Mouse (Mus musculus): ENCODE results near the gene Cpsf4l. TPM values are rescaled to one million over a fixed set of nuclear protein-coding genes. Genes with fewer than 3 reads are reported as not detected.

Cpsf4l gene
- polyA plus RNA-seq, 1 experiment from 2014 or later: 0.20 TPM

GRCm38 (mm10) chr11:113716132-113716531 is 6.3 kb upstream of the Cpsf4l start:
- Histone ChIP-seq H3K9ac (no peak overlapping the region), H3K36me3 (no peaks in the 10 kb centered on the region), H3K4me2 (no peak overlapping the region), H3K9me3 (replicated peaks) (no peaks in the 10 kb centered on the region), H3K27ac (no peak overlapping the region), H3K4me3 (no peak overlapping the region), H3K27me3 (replicated peaks) (peaks cover 24% of the 10 kb centered on the region; the same call in 1 of the 2 replicates), H3K4me1 (peaks cover 9% of the 10 kb centered on the region; the same call in 1 of the 2 replicates)
- no peak for ATAC-seq
- WGBS (ENCODE audit: insufficient replicate concordance): 67% methylated on average over 2 of the region's 2 CpGs

- Histone ChIP-seq H3K4me3 (no peak overlapping the region), H3K4me1 (peaks cover 9% of the 10 kb centered on the region; the same call in 1 of the 2 replicates), H3K9me3 (replicated peaks) (no peaks in the 10 kb centered on the region), H3K27ac (no peak overlapping the region), H3K9ac (no peak overlapping the region), H3K4me2 (no peak overlapping the region), H3K27me3 (replicated peaks) (peaks cover 34% of the 10 kb centered on the region), H3K36me3 (no peaks in the 10 kb centered on the region)
- ATAC-seq: peak; percentile 31
- WGBS (ENCODE audit: insufficient replicate concordance): 51% methylated on average over 7 of the region's 7 CpGs
Observed at GRCm38 (mm10) chr11:113715078-113715674, 5.4 kb upstream of the Cpsf4l start.

- H3K27ac ChIP-seq: no peak overlapping the region
- no peak overlapping the region for H3K4me3 ChIP-seq
- 74% methylated on average over 1 of the region's 1 CpGs for WGBS (ENCODE audit: insufficient replicate concordance)
- no peaks in the 10 kb centered on the region for H3K9me3 ChIP-seq (replicated peaks)
- ATAC-seq: no peak
- peaks cover 7% of the 10 kb centered on the region; the same call in 1 of the 2 replicates for H3K4me1 ChIP-seq
- no peaks in the 10 kb centered on the region for H3K36me3 ChIP-seq
- H3K9ac ChIP-seq: no peak overlapping the region
- peaks cover 47% of the 10 kb centered on the region for H3K27me3 ChIP-seq (replicated peaks)
- no peak overlapping the region for H3K4me2 ChIP-seq
Observed at GRCm38 (mm10) chr11:113711061-113711460, 1.2 kb upstream of the Cpsf4l start.

GRCm38 (mm10) chr11:113710257-113710777 is 500 bp upstream of the Cpsf4l start:
- Histone ChIP-seq H3K4me2 (no peak overlapping the region), H3K36me3 (no peaks in the 10 kb centered on the region), H3K27ac (no peak overlapping the region), H3K27me3 (replicated peaks) (peaks cover 47% of the 10 kb centered on the region), H3K4me3 (no peak overlapping the region), H3K4me1 (peaks cover 5% of the 10 kb centered on the region; the same call in 1 of the 2 replicates), H3K9me3 (replicated peaks) (no peaks in the 10 kb centered on the region), H3K9ac (no peak overlapping the region)
- no peak for ATAC-seq
- 18% methylated on average over 10 of the region's 10 CpGs for WGBS (ENCODE audit: insufficient replicate concordance)

GRCm38 (mm10) chr11:113709272-113709671 is 545 bp downstream of the Cpsf4l start:
- Histone ChIP-seq H3K27ac (no peak overlapping the region), H3K4me2 (no peak overlapping the region), H3K36me3 (no peaks in the 10 kb centered on the region), H3K9me3 (replicated peaks) (no peaks in the 10 kb centered on the region), H3K27me3 (replicated peaks) (peaks cover 47% of the 10 kb centered on the region), H3K4me3 (no peak overlapping the region), H3K9ac (no peak overlapping the region), H3K4me1 (no peaks in the 10 kb centered on the region)
- no peak for ATAC-seq
- WGBS (ENCODE audit: insufficient replicate concordance): 29% methylated on average over 15 of the region's 15 CpGs

GRCm38 (mm10) chr11:113708629-113709213 is 1.1 kb downstream of the Cpsf4l start:
- Histone ChIP-seq H3K4me1 (no peaks in the 10 kb centered on the region), H3K9me3 (replicated peaks) (no peaks in the 10 kb centered on the region), H3K4me3 (no peak overlapping the region), H3K4me2 (no peak overlapping the region), H3K27ac (no peak overlapping the region), H3K36me3 (no peaks in the 10 kb centered on the region), H3K27me3 (replicated peaks) (peaks cover 47% of the 10 kb centered on the region), H3K9ac (no peak overlapping the region)
- no peak for ATAC-seq
- 52% methylated on average over 19 of the region's 19 CpGs for WGBS (ENCODE audit: insufficient replicate concordance)

GRCm38 (mm10) chr11:113705966-113706652 is 3.7 kb downstream of the Cpsf4l start:
- peaks cover 36% of the 10 kb centered on the region for H3K27me3 ChIP-seq (replicated peaks)
- no peak overlapping the region for H3K9ac ChIP-seq
- H3K9me3 ChIP-seq (replicated peaks): no peaks in the 10 kb centered on the region
- H3K27ac ChIP-seq: no peak overlapping the region
- WGBS (ENCODE audit: insufficient replicate concordance): 74% methylated on average over 15 of the region's 15 CpGs
- no peaks in the 10 kb centered on the region for H3K36me3 ChIP-seq
- ATAC-seq: no peak
- no peak overlapping the region for H3K4me2 ChIP-seq
- 0 out of 2 replicates have a peak, but pooled peaks cover under 1% of the 10 kb centered on the region for H3K4me1 ChIP-seq
- H3K4me3 ChIP-seq: no peak overlapping the region

GRCm38 (mm10) chr11:113703758-113704157 is 6.1 kb downstream of the Cpsf4l start:
- Histone ChIP-seq H3K9ac (no peak overlapping the region), H3K27me3 (replicated peaks) (peaks cover 12% of the 10 kb centered on the region), H3K9me3 (replicated peaks) (no peaks in the 10 kb centered on the region), H3K4me1 (0 out of 2 replicates have a peak, but pooled peaks cover 3% of the 10 kb centered on the region), H3K4me3 (no peak overlapping the region), H3K27ac (no peak overlapping the region), H3K4me2 (no peak overlapping the region), H3K36me3 (0 out of 2 replicates have a peak, but pooled peaks cover 4% of the 10 kb centered on the region)
- WGBS (ENCODE audit: insufficient replicate concordance): 40% methylated on average over 5 of the region's 5 CpGs
- ATAC-seq: peak; percentile 31; the same call in 1 of the 2 replicates

GRCm38 (mm10) chr11:113699643-113700042 is 10.2 kb downstream of the Cpsf4l start:
- ATAC-seq: no peak
- no peaks in the 10 kb centered on the region; the same call in 1 of the 2 replicates for H3K27me3 ChIP-seq (replicated peaks)
- no peak overlapping the region for H3K27ac ChIP-seq
- 0 out of 2 replicates have a peak, but pooled peaks cover 3% of the 10 kb centered on the region for H3K4me1 ChIP-seq
- WGBS (ENCODE audit: insufficient replicate concordance): 81% methylated on average over 7 of the region's 7 CpGs
- no peak overlapping the region for H3K4me2 ChIP-seq
- no peak overlapping the region for H3K4me3 ChIP-seq
- peaks cover 29% of the 10 kb centered on the region for H3K36me3 ChIP-seq
- H3K9ac ChIP-seq: no peak overlapping the region
- no peaks in the 10 kb centered on the region for H3K9me3 ChIP-seq (replicated peaks)

- Histone ChIP-seq H3K27ac (no peak overlapping the region), H3K27me3 (replicated peaks) (no peaks in the 10 kb centered on the region; the same call in 1 of the 2 replicates), H3K9me3 (replicated peaks) (no peaks in the 10 kb centered on the region), H3K9ac (no peak overlapping the region), H3K4me2 (no peak overlapping the region), H3K4me1 (0 out of 2 replicates have a peak, but pooled peaks cover 3% of the 10 kb centered on the region), H3K4me3 (no peak overlapping the region), H3K36me3 (peaks cover 45% of the 10 kb centered on the region)
- peak; percentile 53; the same call in 1 of the 2 replicates for ATAC-seq
- 79% methylated on average over 12 of the region's 12 CpGs for WGBS (ENCODE audit: insufficient replicate concordance)
Observed at GRCm38 (mm10) chr11:113698013-113698545, 11.7 kb downstream of the Cpsf4l start.

GRCm38 (mm10) chr11:113697571-113697970 is 12.2 kb downstream of the Cpsf4l start:
- no peak overlapping the region for H3K4me2 ChIP-seq
- H3K27ac ChIP-seq: no peak overlapping the region
- H3K9ac ChIP-seq: no peak overlapping the region
- no peaks in the 10 kb centered on the region for H3K9me3 ChIP-seq (replicated peaks)
- WGBS (ENCODE audit: insufficient replicate concordance): 75% methylated on average over 5 of the region's 5 CpGs
- ATAC-seq: no peak
- peaks cover 50% of the 10 kb centered on the region for H3K36me3 ChIP-seq
- no peaks in the 10 kb centered on the region; the same call in 1 of the 2 replicates for H3K27me3 ChIP-seq (replicated peaks)
- 0 out of 2 replicates have a peak, but pooled peaks cover 3% of the 10 kb centered on the region for H3K4me1 ChIP-seq
- H3K4me3 ChIP-seq: no peak overlapping the region

All from liver, embryonic 12.5 days (tissue).